In genomic region chr13:35033571-35033970, GRCm38 (mm10) we compare ENCODE assay signal across 20 mouse cellular contexts.
"Had no signal": no experiment of that assay in that cellular context is flagged by ENCODE, and none has a peak within 500 bp of the region (broad histone marks: within the 10 kb centered on the region; RNA-seq: fewer than 3 reads in every experiment).

No protein-coding gene starts in this region.

- H3K4me1 ChIP-seq: limb, embryonic 12.5 days; limb, embryonic 15.5 days; liver, embryonic 13.5 days; midbrain, embryonic 12.5 days; stomach, embryonic 15.5 days had no signal

- DNase-seq: kidney, adult 18-20 months; kidney, adult 9 months; kidney, postnatal 14 days; kidney, postnatal 4 days; left cerebral cortex, postnatal 4 days; liver, embryonic 13.5 days; lung, adult 2 months; lung, postnatal 14 days; lung, postnatal 4 days; retina, postnatal 1 day; right cerebral cortex, postnatal 25 days; spleen, adult 18-20 months had no signal

- H3K4me3 ChIP-seq: limb, embryonic 12.5 days; limb, embryonic 15.5 days; liver, embryonic 13.5 days; midbrain, embryonic 12.5 days; myocyte; neural tube, embryonic 13.5 days; stomach, embryonic 15.5 days had no signal

- H3K4me2 ChIP-seq: limb, embryonic 12.5 days; limb, embryonic 15.5 days; liver, embryonic 13.5 days; midbrain, embryonic 12.5 days; neural tube, embryonic 13.5 days; stomach, embryonic 15.5 days had no signal

- H3K27me3 ChIP-seq: limb, embryonic 12.5 days; limb, embryonic 15.5 days; liver, embryonic 13.5 days; midbrain, embryonic 12.5 days; neural tube, embryonic 13.5 days; stomach, embryonic 15.5 days had no signal

- H3K9me3 ChIP-seq: limb, embryonic 12.5 days; limb, embryonic 15.5 days; liver, embryonic 13.5 days; midbrain, embryonic 12.5 days; neural tube, embryonic 13.5 days; stomach, embryonic 15.5 days had no signal

- H3K9ac ChIP-seq: limb, embryonic 12.5 days; limb, embryonic 15.5 days; liver, embryonic 13.5 days; midbrain, embryonic 12.5 days; neural tube, embryonic 13.5 days; stomach, embryonic 15.5 days had no signal

- H3K36me3 ChIP-seq: limb, embryonic 12.5 days; limb, embryonic 15.5 days; liver, embryonic 13.5 days; midbrain, embryonic 12.5 days; neural tube, embryonic 13.5 days; stomach, embryonic 15.5 days had no signal

- H3K27ac ChIP-seq: limb, embryonic 12.5 days; limb, embryonic 15.5 days; liver, embryonic 13.5 days; midbrain, embryonic 12.5 days; neural tube, embryonic 13.5 days; stomach, embryonic 15.5 days had no signal

- ATAC-seq: intestine, embryonic 16.5 days; midbrain, embryonic 16.5 days had no signal
